Mouse (Mus musculus) left cerebral cortex, postnatal 25 days (tissue): ENCODE data around the gene Raf1. TPM values are rescaled to one million over a fixed set of nuclear protein-coding genes. Genes with fewer than 3 reads are reported as not detected.
A peak's percentile ranks its signal among the peaks of the same experiment; 100 is the strongest.
"Not testable (repeated sequence)": the region's sequence is repeated elsewhere in the genome, so short reads cannot be mapped to it uniquely, and the experiment has no call there.

Experiments used
- DNase-seq, 2 experiments: peaks; one replicate each; pipeline ENCODE4 v3.0.0; 2022; ENCODE audit warnings: low spot score in 2 of 2, mixed read lengths in 1 of 2
- intact Hi-C: fragments of 180-260 bp; cut with DNase I; formaldehyde crosslinking; loops from one replicate; pipeline ENCODE4 v1.15.1; 2025
- total RNA-seq, 2 experiments: library from RNA; stranded (reverse); gene quantifications; 2 replicates each; pipeline ENCODE4 v1.2.3; 2021

Raf1 gene
- total RNA-seq, 2 experiments from 2014 or later: 83.1 to 109 TPM

DNA sequence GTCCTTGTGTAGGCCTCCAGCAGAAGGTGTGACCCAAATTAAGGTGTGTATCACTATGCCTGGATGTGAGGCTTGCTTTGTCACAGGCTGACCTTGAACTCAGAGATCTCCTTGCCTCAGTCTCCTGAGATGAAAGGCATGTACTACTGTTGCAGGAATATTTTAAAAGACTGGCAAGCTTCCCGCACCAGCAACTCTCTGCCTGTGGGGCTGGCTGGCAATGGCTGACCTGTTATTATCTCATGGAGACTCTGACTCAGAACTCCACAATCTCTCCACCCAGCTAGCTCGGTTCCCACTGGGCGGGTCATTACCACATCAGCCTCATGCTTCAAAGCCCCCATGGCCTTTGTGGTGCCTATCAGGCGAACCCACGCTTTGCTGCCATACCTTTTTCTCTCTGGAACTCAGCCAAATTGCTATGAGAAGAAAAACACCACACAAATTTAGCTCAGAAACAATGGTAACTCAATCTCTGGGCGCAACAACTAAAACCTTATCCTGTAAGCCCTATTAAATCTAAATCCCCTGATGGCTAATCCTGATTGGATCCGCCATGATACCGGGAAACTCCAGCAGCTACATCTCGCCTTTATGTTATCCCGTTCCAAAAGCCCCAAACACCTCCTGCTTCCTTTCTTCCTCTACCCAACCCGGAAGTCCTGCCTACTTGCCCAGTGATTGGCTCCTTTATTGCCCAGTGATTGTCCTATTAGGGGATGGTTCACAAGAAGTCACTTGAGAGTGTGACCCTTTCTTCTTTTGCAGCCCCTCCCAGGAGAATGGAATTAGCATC, 8.6 kb upstream of the Raf1 start:
- no peak for DNase-seq
- intact Hi-C loops: no loop called here

DNA sequence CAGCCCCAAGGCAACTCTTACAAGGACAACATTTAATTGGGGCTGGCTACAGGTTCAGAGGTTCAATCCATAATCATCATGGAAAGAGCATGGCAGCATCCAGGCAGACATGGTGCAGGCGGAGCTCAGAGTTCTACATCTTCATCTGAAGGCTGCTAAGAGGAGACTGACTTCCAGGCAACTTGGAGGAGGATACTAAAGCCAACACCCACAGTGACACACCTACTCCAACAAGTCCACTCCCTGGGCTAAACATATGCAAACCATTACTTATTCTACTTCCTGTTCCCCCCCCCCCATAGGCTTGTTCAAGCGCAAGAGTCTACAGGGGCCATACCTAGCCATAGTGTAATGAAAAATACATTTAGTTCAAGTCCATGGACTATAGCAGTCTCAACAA, 7.8 kb upstream of the Raf1 start:
- intact Hi-C loops: no loop called here
- no peak for DNase-seq

DNA sequence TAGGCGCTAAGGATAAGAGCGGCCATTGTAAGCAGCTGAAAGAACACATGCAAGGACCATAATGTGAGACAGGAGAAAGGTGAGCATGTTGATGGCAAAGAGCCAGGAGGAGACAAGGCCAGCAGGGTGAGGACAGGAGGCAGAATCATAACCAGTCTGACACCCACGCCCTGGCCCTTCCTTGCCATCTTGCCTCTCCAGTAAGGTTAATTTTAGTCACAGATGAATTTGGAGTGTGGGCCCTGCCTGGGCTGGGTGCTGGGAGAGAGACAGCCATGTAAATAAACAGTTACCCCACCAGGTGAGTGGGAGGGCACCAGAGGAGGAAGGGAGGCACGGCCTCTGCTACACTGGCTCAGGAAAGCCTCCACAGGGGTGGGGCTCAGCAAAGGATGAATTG, 4.6 kb upstream of the Raf1 start:
- intact Hi-C loops: no loop called here
- no peak for DNase-seq

DNA sequence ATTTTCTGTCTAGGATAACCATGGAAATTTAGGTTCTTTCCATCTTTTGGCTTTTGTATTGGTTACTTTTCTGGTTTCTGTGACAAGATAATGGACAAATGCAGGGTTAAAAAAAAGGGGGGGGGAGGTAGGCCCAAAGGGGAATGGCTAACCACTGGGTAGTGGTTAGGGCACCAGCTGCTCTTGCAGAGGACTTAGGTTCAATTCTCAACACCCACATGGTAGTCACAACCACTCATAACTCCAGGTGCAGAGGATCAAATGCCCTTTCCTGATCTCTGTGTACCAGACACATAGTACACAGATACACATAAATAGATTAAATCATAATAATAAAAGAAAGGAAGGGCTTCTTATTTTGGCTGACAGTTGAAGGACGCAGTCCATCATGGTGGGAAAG, 1.6 kb upstream of the Raf1 start:
- no peak for DNase-seq
- intact Hi-C loops: no loop called here

DNA sequence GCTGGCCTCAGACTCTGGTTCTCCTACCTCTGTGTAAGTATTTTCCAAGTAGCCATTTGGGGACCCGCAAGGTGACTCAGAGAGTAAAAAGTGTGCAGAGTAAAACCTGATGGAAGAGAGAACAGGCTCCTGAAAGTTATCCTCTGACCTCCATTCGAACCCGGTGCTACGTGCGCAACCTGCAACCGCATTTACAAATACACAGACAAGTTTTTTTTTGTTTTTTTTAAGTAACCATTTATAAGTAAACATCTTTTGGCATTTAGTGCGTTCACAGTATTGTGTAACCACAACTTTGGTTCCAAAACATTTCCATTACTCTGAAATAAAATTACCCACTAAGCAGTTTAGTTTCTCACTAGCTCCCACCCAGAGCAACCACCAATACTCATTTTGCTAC, 1.0 kb upstream of the Raf1 start:
- intact Hi-C loops: loop anchor here (2.0 kb wide), 1 partner anchor 77 kb away; the partner anchor contains the start of gene Mkrn2
- DNase-seq: no peak

DNA sequence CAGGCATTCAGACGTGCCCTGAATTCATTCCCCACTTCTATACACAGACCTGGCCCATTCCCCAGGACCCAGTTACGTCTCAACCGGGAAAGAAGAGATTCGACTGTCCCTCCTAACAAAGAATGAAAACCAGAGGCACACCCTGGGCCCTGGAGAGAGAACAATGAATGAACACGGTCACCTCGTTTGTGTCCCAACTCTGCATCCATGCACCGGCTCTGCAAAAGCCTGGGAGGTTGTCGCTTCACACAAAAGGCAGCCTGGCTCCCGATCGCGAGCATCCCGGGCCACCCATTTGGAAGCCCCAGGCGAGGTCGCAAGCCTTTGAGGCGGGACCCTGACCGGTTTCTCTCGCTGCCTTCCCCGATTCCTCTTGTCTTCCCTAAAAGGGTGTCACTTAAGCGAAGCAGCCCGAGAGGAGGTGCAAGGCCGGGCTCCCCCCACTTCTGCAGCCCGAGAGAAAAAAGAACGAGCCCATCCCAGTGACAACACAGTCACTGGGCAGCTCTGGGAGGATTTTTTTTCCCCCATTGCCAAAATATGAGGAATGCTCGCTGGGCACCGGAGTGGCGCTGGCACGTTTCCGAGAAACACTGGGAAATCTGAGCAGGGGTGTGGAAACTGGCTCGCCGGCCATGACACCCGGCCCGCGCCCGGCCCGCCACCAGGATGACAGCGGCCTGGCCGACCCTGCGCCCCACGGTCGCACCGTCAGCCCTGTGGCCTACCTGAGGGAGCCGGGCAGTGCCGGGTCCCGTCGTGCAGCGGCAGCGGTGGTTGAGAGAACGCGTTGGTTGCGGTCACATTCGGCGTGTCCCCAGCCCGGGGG, 713 bp downstream of the Raf1 start:
- peak; percentile 63 to 66 for DNase-seq
- intact Hi-C loops: loop anchor here (1.0 to 2.0 kb wide), 2 partner anchors 75 to 133 kb away; partner anchors contain the start of genes Mkrn2 and Rpl32

DNA sequence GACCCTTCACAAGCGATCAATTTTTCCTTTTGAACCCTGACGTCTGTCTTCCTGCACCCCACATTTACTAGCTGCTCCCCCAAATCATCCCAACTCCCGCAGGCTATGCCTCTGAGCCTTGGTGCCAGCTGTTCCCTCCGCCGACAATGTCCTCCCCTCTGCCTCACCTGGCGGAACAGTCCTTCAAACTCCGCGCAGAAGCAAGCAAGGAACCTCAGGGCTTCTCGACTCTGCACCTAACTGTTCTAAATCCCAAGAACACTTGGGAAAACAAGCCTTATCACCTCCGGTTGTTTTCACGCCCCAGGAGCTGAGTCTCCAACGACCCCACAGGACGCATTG, 1.3 kb downstream of the Raf1 start:
- DNase-seq: peak in 1 of 2 experiments; percentile 9
- intact Hi-C loops: no loop called here

DNA sequence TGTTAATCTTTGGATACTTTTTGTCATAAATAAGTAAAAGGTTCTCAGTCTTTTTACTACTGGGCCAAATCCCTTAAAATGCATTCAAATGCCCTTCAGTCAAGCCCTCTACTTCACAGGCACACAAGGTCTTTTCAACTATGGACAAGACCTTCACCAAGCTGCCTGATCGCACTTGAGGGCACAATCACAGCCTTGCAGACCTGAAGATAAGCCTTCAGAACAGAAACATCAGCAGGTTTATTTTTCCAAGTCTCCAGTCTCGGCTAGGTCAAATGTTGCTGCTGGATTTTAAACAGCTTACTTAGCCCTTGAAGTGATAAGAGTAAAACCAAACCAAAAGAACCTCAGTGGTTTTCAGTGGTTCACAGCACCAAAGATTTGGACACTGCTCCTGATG, 2.1 kb downstream of the Raf1 start:
- intact Hi-C loops: no loop called here
- DNase-seq: no peak

DNA sequence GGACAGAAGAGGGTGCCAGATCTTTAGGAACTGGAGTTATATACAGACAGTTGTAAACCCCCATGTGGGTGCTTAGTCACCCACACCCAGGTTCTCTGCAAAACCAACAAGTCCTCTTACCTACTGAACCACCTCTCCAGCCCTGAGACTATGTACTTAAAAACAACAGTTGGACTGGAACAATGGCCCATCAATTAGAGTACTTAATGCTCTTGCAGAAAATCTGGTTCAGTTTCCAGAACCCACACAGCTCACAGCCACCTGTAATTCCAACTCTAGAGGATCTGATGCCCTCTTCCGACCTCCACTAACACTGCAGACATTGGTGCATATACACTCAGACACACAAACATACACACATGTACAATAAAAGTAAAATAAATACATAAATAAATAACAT, 3.7 kb downstream of the Raf1 start:
- intact Hi-C loops: no loop called here
- DNase-seq: no peak

DNA sequence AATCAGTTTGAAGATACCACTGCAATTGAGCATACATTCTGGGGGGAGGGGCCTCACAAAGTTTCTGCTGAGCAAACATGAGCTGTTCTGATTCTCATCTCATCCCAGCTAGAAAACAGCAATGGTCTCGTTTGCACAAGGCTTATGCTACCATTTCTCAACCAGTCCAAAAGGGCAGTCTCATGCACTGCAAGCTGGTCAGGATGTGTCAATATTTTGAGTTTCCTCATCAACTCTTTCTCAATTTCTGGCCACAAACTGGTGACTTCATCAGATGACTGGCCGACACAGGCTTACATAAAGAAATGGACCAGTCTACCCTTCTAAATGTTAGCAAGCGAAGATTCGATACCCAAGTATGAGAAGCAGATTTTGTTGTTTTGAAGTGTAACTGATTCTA, 9.8 kb downstream of the Raf1 start:
- no peak for DNase-seq
- intact Hi-C loops: no loop called here

DNA sequence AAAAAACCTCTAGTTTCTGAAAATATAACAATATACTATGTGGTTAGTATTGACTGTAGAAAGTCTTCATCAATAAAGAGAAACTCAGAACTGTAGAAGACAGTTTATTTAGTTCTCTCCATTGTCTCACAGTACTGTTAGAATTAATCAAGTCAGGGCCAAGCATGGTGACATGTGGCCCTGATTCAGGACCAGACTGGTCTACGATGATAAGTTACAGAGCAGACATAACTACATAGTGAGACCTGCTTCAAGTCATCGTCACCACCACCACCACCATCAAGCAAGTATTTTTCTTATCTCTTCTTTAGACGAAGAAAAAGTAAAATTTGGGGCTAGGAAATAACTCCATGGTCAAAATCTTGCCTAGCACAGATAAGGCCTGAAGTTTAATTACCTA, 12.2 kb downstream of the Raf1 start:
- no peak for DNase-seq
- intact Hi-C loops: no loop called here

DNA sequence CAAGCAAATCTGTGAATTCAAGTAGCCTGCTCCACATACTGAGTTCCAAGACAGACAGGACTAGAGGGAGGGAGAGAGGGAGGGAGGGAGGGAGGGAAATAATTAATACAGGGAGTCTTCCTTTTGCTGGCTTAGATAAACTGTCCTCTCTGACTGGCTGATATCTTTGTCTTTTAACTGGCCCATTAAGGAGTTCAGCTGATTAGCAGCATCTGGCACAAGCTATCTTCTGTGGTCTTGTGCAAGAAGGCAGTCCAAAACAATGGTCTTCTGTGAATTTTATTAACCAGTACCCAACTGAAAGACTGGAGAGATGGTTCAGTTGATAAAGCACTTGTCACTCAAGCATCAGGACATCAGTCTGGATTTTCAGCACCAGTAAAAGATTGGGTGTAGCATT, 17.6 kb downstream of the Raf1 start:
- intact Hi-C loops: no loop called here
- DNase-seq: no peak

DNA sequence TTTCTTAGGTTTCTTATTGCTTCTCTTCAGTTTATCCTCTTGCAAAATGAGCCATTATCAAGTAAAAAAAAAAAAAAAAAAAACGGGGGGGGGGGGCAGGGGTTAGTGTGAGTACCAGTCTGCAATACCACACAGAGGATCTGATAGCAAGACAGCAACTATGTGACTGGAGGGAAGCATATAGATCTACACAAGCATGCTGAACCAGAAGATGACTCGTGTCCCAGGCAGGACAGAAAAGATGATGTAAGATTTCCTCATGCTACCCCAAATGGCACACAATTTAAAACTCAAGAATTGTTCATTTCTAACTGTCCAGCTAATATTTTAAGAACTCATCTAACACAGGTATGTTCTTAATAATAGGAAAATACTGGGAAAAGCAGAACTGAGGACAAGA, 22.5 kb downstream of the Raf1 start:
- no peak for DNase-seq
- intact Hi-C loops: no loop called here

DNA sequence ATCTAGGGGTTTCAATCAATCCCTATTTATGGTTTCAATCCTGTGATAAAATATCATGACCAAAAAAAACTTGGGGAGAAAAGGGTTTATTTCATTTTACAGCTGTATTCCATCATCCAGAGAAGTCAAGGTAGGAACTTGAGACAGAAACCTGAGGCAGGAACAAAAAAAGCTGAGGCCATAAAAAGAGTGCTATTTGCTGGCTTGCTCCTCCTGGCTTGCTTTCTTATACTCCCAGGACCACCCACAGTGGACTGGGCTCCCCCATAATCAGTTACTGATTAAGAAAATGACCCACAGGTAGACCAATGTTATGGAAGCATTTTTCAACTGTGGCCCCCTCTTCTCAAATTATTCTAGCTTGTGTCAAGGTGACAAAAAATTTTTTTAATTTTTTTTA, 24.7 kb downstream of the Raf1 start:
- intact Hi-C loops: no loop called here
- DNase-seq: no peak

DNA sequence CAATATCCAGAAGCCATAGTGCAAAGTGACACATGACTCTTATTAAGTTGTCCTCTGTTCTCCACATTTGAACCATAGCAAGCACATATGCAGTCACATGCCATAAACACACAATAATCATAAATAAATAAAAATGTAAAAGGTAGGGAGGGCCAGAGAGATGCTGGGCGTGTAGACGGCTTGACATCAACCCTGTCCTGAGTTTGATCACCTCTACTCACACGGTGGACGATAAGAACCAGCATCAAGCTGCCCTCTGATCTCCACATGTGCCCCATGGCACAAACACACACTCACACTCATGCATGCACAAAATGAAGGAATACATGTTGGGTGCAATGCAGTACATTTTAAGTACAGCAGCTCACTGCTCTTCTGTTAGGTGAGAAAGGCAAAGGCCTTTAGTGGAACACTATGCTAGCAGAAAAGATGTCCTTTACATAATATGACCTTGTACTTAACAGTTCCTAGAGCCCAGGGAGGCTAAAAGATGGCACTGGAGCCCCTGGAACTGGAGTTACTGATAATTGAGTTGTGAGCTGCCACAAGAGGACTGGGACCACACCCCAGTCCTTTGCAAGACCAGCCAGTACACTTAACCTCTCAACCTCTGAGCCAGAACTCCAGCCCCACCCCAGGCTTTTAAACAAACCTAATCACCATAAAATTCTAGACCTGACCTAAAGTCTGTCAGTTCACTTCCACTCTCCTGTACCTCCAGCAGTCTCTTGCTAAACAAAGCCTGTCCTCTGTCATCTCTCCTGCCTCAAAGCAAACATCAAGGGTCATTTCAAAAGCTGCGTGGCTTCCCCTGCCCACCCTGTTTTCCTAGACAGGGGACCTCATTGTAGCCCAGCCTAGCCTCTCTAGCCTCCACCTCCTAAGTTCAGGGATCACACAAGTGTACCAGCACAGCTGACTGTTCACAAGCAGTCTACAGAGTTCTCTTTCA, 25.7 kb downstream of the Raf1 start:
- DNase-seq: no peak
- intact Hi-C loops: no loop called here

DNA sequence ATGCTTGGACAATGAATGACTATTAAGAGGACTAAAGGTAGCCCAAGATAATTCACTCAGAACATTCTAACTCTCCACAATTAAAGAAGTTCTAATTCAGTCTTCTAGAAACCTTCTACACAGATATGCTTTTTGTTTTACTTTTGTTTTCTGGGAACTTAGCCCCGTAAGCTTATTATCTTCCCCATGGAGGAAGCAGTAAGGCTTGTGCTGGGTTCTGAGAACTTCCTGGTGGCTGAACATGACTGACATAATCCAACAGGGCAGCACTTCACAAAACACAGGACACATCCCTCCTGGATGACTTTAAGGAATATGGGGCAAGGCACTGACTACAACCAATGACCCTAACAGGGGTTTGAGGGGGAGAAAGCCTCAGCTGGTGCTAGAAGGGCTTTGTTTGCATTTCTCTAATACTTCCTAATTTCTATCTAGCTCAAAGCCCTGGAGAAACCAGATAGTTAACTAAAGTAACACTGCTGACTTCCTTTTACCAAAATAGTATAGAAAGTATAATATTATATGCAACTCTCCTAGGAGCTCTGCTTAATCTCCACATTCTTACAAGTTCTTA, 26.6 kb downstream of the Raf1 start:
- DNase-seq: no peak
- intact Hi-C loops: no loop called here

DNA sequence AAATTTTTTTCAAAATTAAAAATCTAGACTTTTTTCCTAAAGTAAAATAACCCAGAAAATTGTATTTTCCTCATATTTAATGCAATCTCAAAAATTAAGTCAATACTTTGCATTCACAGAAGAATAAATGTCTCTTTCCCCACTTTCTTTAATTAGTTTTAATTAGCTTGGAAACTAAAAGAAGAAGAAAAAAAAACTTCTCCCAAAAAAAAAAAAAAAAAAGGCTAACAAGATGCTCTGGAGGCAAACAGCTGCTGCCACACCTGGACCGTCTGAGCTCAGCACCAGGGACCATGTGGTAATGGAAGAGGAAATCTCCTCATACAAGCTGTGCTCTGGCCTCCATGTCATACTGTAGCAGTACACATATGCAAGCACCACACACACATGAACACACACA, 33.1 kb downstream of the Raf1 start:
- no peak for DNase-seq
- intact Hi-C loops: no loop called here

DNA sequence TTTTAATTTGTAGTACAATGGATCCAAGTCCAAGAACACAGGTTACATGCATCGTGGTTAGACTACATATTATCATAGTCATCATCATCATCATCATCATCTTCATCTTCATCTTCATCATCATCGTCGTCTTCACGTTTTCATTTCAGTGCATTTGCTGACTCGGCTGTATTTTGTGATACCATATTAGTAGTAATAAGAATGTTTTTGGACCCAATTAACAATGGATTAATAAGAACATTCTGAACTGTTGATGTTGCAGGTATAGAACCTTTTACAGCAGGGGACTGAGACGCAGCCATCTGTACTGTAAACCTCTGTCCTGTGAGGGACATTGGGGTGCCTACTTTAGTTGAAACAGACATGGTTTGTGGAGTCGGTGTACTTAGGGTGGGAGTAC, 38.2 kb downstream of the Raf1 start:
- intact Hi-C loops, DNase-seq: not testable (repeated sequence)

DNA sequence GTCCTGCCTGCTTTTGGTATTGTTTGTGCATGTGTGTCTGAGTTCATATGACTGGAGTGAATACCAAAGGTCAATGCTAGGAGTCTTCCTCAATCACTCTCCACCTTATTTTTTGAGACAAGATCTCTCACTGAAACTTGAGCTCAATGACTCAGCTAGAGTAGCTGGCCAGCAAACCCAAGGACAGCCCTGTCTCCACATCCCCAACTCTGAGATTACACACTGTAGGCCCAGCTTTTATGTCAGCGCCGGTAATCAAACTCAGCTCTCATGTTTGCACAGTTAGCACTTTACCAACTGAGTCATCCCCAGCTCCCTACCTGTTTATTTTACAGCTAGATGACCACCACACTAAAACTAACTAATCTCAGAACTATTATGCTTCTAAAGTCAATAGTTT, 42.4 kb downstream of the Raf1 start:
- no peak for DNase-seq
- intact Hi-C loops: no loop called here
